Mouse (Mus musculus): ENCODE measurements around the gene Unc93b1. TPM values are rescaled to one million over a fixed set of nuclear protein-coding genes. Genes with fewer than 3 reads are reported as not detected.

Unc93b1 gene
- polyA plus RNA-seq, 1 experiment: 6.6 TPM

DNA sequence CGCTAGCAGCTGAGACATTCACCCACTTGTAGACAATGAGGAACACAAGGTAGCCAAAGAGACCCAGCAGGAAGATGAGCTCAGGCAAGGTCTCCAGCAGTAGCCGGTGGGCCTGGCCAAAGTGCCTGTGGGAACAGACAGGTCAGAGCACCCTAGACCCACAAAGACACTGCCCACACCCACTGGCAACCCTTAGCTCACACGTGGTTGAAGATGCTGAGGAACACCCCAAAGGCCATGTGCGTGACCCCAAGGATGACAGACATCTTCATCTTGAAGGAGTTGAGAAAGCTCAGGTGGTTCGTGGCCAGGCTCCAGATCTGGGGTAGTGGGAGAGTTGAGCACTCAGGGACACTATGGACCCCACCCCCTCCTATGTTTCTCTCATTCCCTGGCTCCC lies 37.4 kb upstream of the Unc93b1 start:
- Histone ChIP-seq H3K27me3 (ENCODE audit: control insufficient read depth, insufficient read depth, low read length) (no peaks in the 10 kb centered on the region), H3K4me1 (ENCODE audit: control insufficient read depth, insufficient read depth, low read length) (no peaks in the 10 kb centered on the region), H3K27ac (ENCODE audit: control insufficient read depth, insufficient read depth, low read depth, low read length) (no peak overlapping the region), H3K36me3 (ENCODE audit: control insufficient read depth, insufficient read depth, low read length) (no peaks in the 10 kb centered on the region; the same call in 1 of the 2 replicates), H3K4me3 (ENCODE audit: control insufficient read depth, low read depth, low read length) (no peak overlapping the region)
- TF ChIP-seq POLR2A (IDR thresholded peaks at IDR 0.05; ENCODE audit: control insufficient read depth, low read depth, low read length) (no peak), CTCF (IDR thresholded peaks at IDR 0.05; ENCODE audit: control insufficient read depth, insufficient read depth, insufficient replicate concordance, low read depth, low read length) (no peak)

DNA sequence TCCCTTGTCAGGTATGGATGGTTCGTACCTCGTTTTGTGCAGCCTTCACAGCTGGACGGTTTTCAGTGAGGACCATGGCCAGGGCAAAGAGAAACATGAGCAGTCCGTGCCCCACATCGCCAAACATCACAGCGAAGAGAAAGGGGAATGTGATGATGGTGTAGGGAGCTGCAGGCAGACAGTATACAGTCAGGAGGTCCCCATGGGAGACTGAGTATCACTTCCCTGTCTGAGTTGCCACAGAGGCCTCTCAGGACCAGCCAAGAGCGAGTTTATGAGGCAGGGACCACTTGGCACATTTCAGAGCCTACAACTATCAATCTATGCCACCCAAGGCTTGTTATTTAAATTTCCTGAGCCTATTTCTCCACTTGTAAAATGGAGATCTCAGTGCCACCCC lies 36.0 kb upstream of the Unc93b1 start:
- TF ChIP-seq CTCF (IDR thresholded peaks at IDR 0.05; ENCODE audit: control insufficient read depth, insufficient read depth, insufficient replicate concordance, low read depth, low read length): no peak
- no peak for TF ChIP-seq POLR2A (IDR thresholded peaks at IDR 0.05; ENCODE audit: control insufficient read depth, low read depth, low read length)
- Histone ChIP-seq H3K27ac (ENCODE audit: control insufficient read depth, insufficient read depth, low read depth, low read length) (no peak overlapping the region), H3K27me3 (ENCODE audit: control insufficient read depth, insufficient read depth, low read length) (no peaks in the 10 kb centered on the region), H3K36me3 (ENCODE audit: control insufficient read depth, insufficient read depth, low read length) (no peaks in the 10 kb centered on the region), H3K4me1 (ENCODE audit: control insufficient read depth, insufficient read depth, low read length) (peaks cover 10% of the 10 kb centered on the region), H3K4me3 (ENCODE audit: control insufficient read depth, low read depth, low read length) (no peak overlapping the region)

DNA sequence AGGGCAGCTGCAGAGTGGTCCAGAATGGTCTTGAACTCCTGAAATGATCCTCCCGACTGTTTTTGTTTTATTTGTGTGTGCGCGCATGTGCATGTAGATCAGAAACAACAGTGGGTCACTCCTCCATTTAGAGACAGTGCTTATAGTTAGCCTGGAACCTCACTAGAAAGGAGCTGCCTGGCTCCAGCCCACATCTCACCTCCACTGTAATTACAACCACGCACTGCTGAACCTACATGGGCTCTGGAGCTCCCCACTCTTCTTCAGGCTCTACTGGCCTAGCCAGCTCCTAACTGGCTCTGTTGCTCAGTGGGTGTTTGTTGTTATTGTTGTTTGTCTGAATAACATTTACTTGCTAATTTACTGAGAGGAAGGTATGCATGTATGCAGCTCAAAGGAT lies 35.4 kb upstream of the Unc93b1 start:
- no peak for TF ChIP-seq CTCF (IDR thresholded peaks at IDR 0.05; ENCODE audit: control insufficient read depth, insufficient read depth, insufficient replicate concordance, low read depth, low read length)
- no peak for TF ChIP-seq POLR2A (IDR thresholded peaks at IDR 0.05; ENCODE audit: control insufficient read depth, low read depth, low read length)
- H3K4me3 ChIP-seq (ENCODE audit: control insufficient read depth, low read depth, low read length): no peak overlapping the region
- H3K4me1 ChIP-seq (ENCODE audit: control insufficient read depth, insufficient read depth, low read length): peaks cover 14% of the 10 kb centered on the region
- H3K27me3 ChIP-seq (ENCODE audit: control insufficient read depth, insufficient read depth, low read length): no peaks in the 10 kb centered on the region
- H3K27ac ChIP-seq (ENCODE audit: control insufficient read depth, insufficient read depth, low read depth, low read length): no peak overlapping the region
- no peaks in the 10 kb centered on the region for H3K36me3 ChIP-seq (ENCODE audit: control insufficient read depth, insufficient read depth, low read length)

DNA sequence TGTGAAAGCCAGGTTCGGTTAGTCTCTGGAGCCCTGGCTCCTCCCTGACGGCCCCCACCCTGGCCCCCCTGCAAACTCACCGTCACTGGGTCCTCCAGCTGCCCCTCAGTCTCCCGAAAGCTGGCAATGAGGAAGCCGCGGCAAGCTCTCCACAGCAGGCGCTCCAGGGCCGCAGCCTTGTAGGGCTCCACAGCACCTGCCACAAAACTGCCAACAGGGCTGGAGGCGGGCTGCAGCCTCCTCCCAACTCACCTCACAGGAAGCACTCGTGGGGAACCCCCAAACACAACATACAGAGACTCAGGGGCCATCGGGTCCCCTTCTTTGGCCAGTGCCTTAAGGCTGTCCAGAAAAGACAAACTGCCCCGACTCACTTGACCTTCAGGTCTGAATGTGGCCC lies 32.0 kb upstream of the Unc93b1 start:
- H3K36me3 ChIP-seq (ENCODE audit: control insufficient read depth, insufficient read depth, low read length): no peaks in the 10 kb centered on the region
- no peak overlapping the region for H3K27ac ChIP-seq (ENCODE audit: control insufficient read depth, insufficient read depth, low read depth, low read length)

GRCm38 (mm10) chr19:3903648-3904362 lies 31.2 kb upstream of the Unc93b1 start:
- no peaks in the 10 kb centered on the region for H3K27me3 ChIP-seq (ENCODE audit: control insufficient read depth, insufficient read depth, low read length)
- no peaks in the 10 kb centered on the region for H3K36me3 ChIP-seq (ENCODE audit: control insufficient read depth, insufficient read depth, low read length)
- H3K4me1 ChIP-seq (ENCODE audit: control insufficient read depth, insufficient read depth, low read length): peaks cover 32% of the 10 kb centered on the region
- no peak for TF ChIP-seq POLR2A (IDR thresholded peaks at IDR 0.05; ENCODE audit: control insufficient read depth, low read depth, low read length)
- peak overlapping the region; percentile 7 for H3K4me3 ChIP-seq (ENCODE audit: control insufficient read depth, low read depth, low read length)
- H3K27ac ChIP-seq (ENCODE audit: control insufficient read depth, insufficient read depth, low read depth, low read length): no peak overlapping the region

More for the DNA sequence above, 32.0 kb upstream of the Unc93b1 start:
- no peak for TF ChIP-seq POLR2A (IDR thresholded peaks at IDR 0.05; ENCODE audit: control insufficient read depth, low read depth, low read length)
- no peak for TF ChIP-seq CTCF (IDR thresholded peaks at IDR 0.05; ENCODE audit: control insufficient read depth, insufficient read depth, insufficient replicate concordance, low read depth, low read length)
- no peak overlapping the region for H3K4me3 ChIP-seq (ENCODE audit: control insufficient read depth, low read depth, low read length)
- H3K4me1 ChIP-seq (ENCODE audit: control insufficient read depth, insufficient read depth, low read length): peaks cover 32% of the 10 kb centered on the region
- no peaks in the 10 kb centered on the region for H3K27me3 ChIP-seq (ENCODE audit: control insufficient read depth, insufficient read depth, low read length)

GRCm38 (mm10) chr19:3904363-3904675 lies 30.7 kb upstream of the Unc93b1 start:
- H3K36me3 ChIP-seq (ENCODE audit: control insufficient read depth, insufficient read depth, low read length): no peaks in the 10 kb centered on the region
- TF ChIP-seq POLR2A (IDR thresholded peaks at IDR 0.05; ENCODE audit: control insufficient read depth, low read depth, low read length) (no peak), CTCF (IDR thresholded peaks at IDR 0.05; ENCODE audit: control insufficient read depth, insufficient read depth, insufficient replicate concordance, low read depth, low read length) (no peak)
- H3K4me3 ChIP-seq (ENCODE audit: control insufficient read depth, low read depth, low read length): no peak overlapping the region
- H3K4me1 ChIP-seq (ENCODE audit: control insufficient read depth, insufficient read depth, low read length): peaks cover 32% of the 10 kb centered on the region
- H3K27ac ChIP-seq (ENCODE audit: control insufficient read depth, insufficient read depth, low read depth, low read length): no peak overlapping the region
- no peaks in the 10 kb centered on the region for H3K27me3 ChIP-seq (ENCODE audit: control insufficient read depth, insufficient read depth, low read length)

DNA sequence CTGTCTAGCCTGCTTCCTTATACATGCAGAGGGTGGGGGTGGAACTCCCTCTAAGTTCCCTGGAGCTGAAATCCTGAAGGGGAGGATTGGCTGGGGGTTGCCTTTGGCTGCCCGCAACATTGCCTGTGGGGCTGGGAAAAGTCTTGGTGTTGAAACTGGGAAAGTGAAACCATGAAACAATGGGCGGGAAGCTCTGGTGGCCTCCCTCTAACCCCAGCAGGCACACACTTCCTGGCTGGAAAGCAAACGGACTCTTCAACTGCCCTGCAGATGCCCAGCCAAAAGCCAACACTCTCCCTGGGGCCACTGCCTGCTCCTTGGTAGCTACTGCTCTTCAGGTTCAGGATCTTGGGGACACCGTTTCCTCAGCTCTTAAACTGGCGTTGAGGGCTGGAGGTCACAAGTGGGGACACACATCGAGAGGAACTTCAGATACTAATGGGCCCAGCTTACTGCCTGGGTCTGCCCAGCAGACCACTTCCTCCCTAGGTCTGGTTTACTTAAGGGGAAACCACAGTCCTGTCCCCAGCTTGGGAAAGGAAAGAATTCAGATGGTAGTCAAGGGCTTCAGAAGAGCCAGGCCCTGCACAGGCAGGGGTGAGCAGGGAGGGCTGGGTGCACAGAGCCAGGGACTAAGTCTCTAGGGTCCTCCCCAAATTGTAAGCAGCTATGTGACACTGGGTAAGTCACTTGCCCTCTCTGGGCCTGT lies 29.6 kb upstream of the Unc93b1 start:
- Histone ChIP-seq H3K4me1 (ENCODE audit: control insufficient read depth, insufficient read depth, low read length) (peaks cover 32% of the 10 kb centered on the region), H3K27ac (ENCODE audit: control insufficient read depth, insufficient read depth, low read depth, low read length) (no peak overlapping the region; the same call in 1 of the 2 replicates), H3K36me3 (ENCODE audit: control insufficient read depth, insufficient read depth, low read length) (no peaks in the 10 kb centered on the region), H3K4me3 (ENCODE audit: control insufficient read depth, low read depth, low read length) (no peak overlapping the region), H3K27me3 (ENCODE audit: control insufficient read depth, insufficient read depth, low read length) (no peaks in the 10 kb centered on the region)
- TF ChIP-seq POLR2A (IDR thresholded peaks at IDR 0.05; ENCODE audit: control insufficient read depth, low read depth, low read length) (no peak), CTCF (IDR thresholded peaks at IDR 0.05; ENCODE audit: control insufficient read depth, insufficient read depth, insufficient replicate concordance, low read depth, low read length) (no peak)

All from testis, adult 2 months (tissue).